Mouse (Mus musculus) A20 (cell line): ENCODE results near the gene Galk1.

Source experiments
- DNase-seq: peaks from one replicate; pipeline ENCODE4 v3.0.0-alpha.2; 2011; ENCODE audit warnings: low read depth, low spot score

Gene Galk1

GRCm38 (mm10) chr11:116011529-116012261 is 824 bp downstream of the Galk1 start:
- peak; percentile 71 for DNase-seq

- DNase-seq, result no peak
These were observed 1.6 kb downstream of the Galk1 start for GRCm38 (mm10) chr11:116010948-116011347.

- DNase-seq, result no peak
These were observed 2.4 kb downstream of the Galk1 start for GRCm38 (mm10) chr11:116010146-116010545.

- no peak for DNase-seq
These were observed 2.9 kb downstream of the Galk1 start for GRCm38 (mm10) chr11:116009661-116010060.

GRCm38 (mm10) chr11:116008832-116009375 is 3.6 kb downstream of the Galk1 start:
- no peak for DNase-seq

GRCm38 (mm10) chr11:116008411-116008810 is 4.1 kb downstream of the Galk1 start:
- no peak for DNase-seq

- DNase-seq, result no peak
These were observed 5.2 kb downstream of the Galk1 start for GRCm38 (mm10) chr11:116007095-116007850.

GRCm38 (mm10) chr11:116005701-116006419 is 6.7 kb downstream of the Galk1 start:
- peak; percentile 41 for DNase-seq

GRCm38 (mm10) chr11:116004840-116005700 is 7.4 kb downstream of the Galk1 start:
- DNase-seq, result peak; percentile 87

- DNase-seq, result no peak
These were observed 8.2 kb downstream of the Galk1 start for GRCm38 (mm10) chr11:116004186-116004823.

GRCm38 (mm10) chr11:116002894-116003293 is 9.6 kb downstream of the Galk1 start:
- no peak for DNase-seq

- no peak for DNase-seq
These were observed 10.8 kb downstream of the Galk1 start for GRCm38 (mm10) chr11:116001725-116002124.

GRCm38 (mm10) chr11:116000607-116001006 is 11.9 kb downstream of the Galk1 start:
- no peak for DNase-seq

- DNase-seq, result peak; percentile 84
These were observed 12.9 kb downstream of the Galk1 start for GRCm38 (mm10) chr11:115999538-116000143.

GRCm38 (mm10) chr11:115999027-115999426 is 13.5 kb downstream of the Galk1 start:
- DNase-seq, result no peak

- no peak for DNase-seq
These were observed 14.9 kb downstream of the Galk1 start for GRCm38 (mm10) chr11:115997662-115998061.

GRCm38 (mm10) chr11:115997047-115997446 is 15.5 kb downstream of the Galk1 start:
- peak; percentile 65 for DNase-seq

GRCm38 (mm10) chr11:115995256-115995655 is 17.3 kb downstream of the Galk1 start:
- DNase-seq, result no peak

- no peak for DNase-seq
These were observed 20.4 kb downstream of the Galk1 start for GRCm38 (mm10) chr11:115992098-115992497.

- DNase-seq, result no peak
These were observed 22.8 kb downstream of the Galk1 start for GRCm38 (mm10) chr11:115989686-115990085.
